Mouse (Mus musculus) midbrain, embryonic 14.5 days (tissue): ENCODE results near the gene Pik3c2a. TPM values are rescaled to one million over a fixed set of nuclear protein-coding genes. Genes with fewer than 3 reads are reported as not detected.

Experiments
- ATAC-seq: fragments of 200-750 bp; cut with Nextera tagmentation; 2 replicates; pipeline ENCODE4 v1.8.0; 2017; ENCODE audit warnings: moderate number of reproducible peaks, moderate library complexity; ENCODE audit not compliant: low FRiP score, low TSS enrichment
- DNase-seq: peaks from one replicate; pipeline ENCODE4 v3.0.0-alpha.2; 2015
- H3K27ac ChIP-seq: fragments of 300-500 bp; sonication (generic); replicated peaks from 2 replicates; pipeline ENCODE4 v1.5.1; 2014; ENCODE audit warnings: mild to moderate bottlenecking, low read depth, low read length, moderate library complexity
- H3K27me3 ChIP-seq: fragments of 300-500 bp; sonication (generic); 2 replicates; pipeline ENCODE4 v1.6.1; 2014; ENCODE audit warnings: low read length, control low read depth, mixed read lengths; ENCODE audit not compliant: control insufficient read depth, insufficient read depth
- H3K36me3 ChIP-seq: fragments of 300-500 bp; sonication (generic); 2 replicates; pipeline ENCODE4 v1.6.1; 2014; ENCODE audit warnings: low read length, control low read depth; ENCODE audit not compliant: control insufficient read depth, insufficient read depth
- H3K4me1 ChIP-seq: fragments of 300-500 bp; sonication (generic); 2 replicates; pipeline ENCODE4 v1.6.1; 2014; ENCODE audit warnings: mild to moderate bottlenecking, antibody characterized with exemption, low read length, control low read depth; ENCODE audit not compliant: control insufficient read depth, insufficient read depth
- H3K4me2 ChIP-seq: fragments of 300-500 bp; sonication (generic); 2 replicates; pipeline ENCODE4 v1.6.1; 2014; ENCODE audit warnings: mild to moderate bottlenecking, low read length, moderate library complexity
- H3K4me3 ChIP-seq: fragments of 300-500 bp; sonication (generic); replicated peaks from 2 replicates; pipeline ENCODE4 v1.5.1; 2014; ENCODE audit warnings: low read depth, low read length
- H3K9ac ChIP-seq: fragments of 300-500 bp; sonication (generic); replicated peaks from 2 replicates; pipeline ENCODE4 v1.6.1; 2014; ENCODE audit warnings: mild to moderate bottlenecking, low read length, moderate library complexity
- H3K9me3 ChIP-seq: fragments of 300-500 bp; sonication (generic); 2 replicates; pipeline ENCODE4 v1.6.1; 2016; ENCODE audit warnings: low read length, control low read depth, mixed read lengths; ENCODE audit not compliant: control insufficient read depth
- WGBS: fragments of 180-500 bp; shearing (Covaris S2); extraction: QIAGEN DNeasy Blood & Tissue Kit; methylation state at CpG from one replicate; pipeline ENCODE4 v1.1.7; 2014; 5-methylcytosine and 5-hydroxymethylcytosine counted together
- polyA plus RNA-seq: library from polyadenylated mRNA; unstranded; fragments of >200 nt; fragmentation: Nextera tagmentation; extraction: Ambion mirVana; gene quantifications from 2 replicates; pipeline ENCODE4 v1.2.1, GENCODE M21; 2014

Pik3c2a gene
- polyA plus RNA-seq = 16.0 and 17.4 TPM in 2 replicates

GRCm38 (mm10) chr7:116443004-116443696 lies at the start of gene Pik3c2a:
Gene Pik3c2a (minus strand): TSS chr7:116443449.
- WGBS = under 1% methylated on average over 72 of the region's 72 CpGs

DNA sequence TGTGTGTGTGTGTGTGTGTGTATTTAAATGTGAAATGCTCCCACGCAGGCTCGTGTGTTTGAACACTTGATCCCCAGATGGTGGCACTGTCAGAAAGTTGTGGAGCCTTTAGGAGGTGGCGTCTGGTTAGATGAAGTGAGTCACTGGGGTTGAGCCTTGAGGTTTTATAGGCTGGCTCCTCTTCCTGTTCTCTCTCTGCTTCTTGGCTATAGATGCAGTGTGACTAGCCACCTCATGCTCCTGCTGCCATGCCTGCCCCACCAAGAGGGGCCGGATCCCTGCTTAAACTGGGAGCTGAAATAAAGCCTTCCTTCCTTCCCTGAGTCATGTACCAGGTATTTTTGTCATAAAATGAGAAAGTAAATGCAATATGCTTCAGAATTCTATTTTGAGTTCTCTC lies 47.9 kb upstream of the Pik3c2a start:
- Histone ChIP-seq H3K4me2 (no peak overlapping the region), H3K4me3 (no peak overlapping the region), H3K27ac (no peak overlapping the region), H3K36me3 (no peaks in the 10 kb centered on the region), H3K9ac (no peak overlapping the region), H3K27me3 (no peaks in the 10 kb centered on the region), H3K9me3 (no peaks in the 10 kb centered on the region), H3K4me1 (no peaks in the 10 kb centered on the region)
- 88% methylated on average over 4 of the region's 4 CpGs for WGBS
- DNase-seq = no peak
- no peak for ATAC-seq

More at GRCm38 (mm10) chr7:116443004-116443696, at the start of gene Pik3c2a:
- Histone ChIP-seq H3K4me3 (peak within 1 kb of the TSS; percentile 91), H3K27ac (peak within 1 kb of the TSS; percentile 93), H3K27me3 (no peaks in the 10 kb centered on the region), H3K4me2 (peak within 1 kb of the TSS; percentile 80), H3K9me3 (no peaks in the 10 kb centered on the region), H3K4me1 (peaks cover 20% of the 10 kb centered on the region), H3K9ac (peak within 1 kb of the TSS; percentile 89), H3K36me3 (no peaks in the 10 kb centered on the region)
- peak; percentile 98 for DNase-seq
- ATAC-seq = peak; percentile 99

DNA sequence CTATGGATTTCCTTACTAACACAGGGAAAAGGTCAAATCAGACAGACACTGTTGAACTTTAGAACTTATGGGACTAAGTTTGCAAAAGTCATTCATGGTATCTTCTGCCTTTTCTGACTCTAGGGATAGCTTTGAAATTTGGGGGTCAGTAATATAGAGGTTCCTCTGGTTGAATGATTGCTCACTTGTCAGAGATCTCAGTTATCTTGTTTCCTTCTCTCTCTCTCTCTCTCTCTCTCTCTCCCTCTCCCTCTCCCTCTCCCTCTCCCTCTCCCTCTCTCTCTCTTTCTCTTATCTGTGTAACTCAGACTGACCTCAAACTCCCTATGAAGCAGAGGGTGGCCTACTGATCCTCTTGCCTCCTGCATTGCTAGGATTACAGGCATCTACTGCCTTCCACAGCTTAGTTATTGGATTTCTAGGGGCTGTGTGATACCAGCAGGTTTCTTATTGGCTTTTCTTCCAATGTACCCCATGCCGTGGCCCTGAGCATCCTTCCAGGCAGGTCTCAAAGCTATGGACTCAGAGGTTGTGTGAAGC lies 41.9 kb upstream of the Pik3c2a start:
- Histone ChIP-seq H3K4me2 (no peak overlapping the region), H3K4me1 (no peaks in the 10 kb centered on the region), H3K36me3 (no peaks in the 10 kb centered on the region), H3K4me3 (no peak overlapping the region), H3K9me3 (no peaks in the 10 kb centered on the region), H3K9ac (no peak overlapping the region), H3K27me3 (no peaks in the 10 kb centered on the region), H3K27ac (no peak overlapping the region)
- 78% methylated on average over 1 of the region's 1 CpGs for WGBS
- DNase-seq (no peak), ATAC-seq (no peak)

DNA sequence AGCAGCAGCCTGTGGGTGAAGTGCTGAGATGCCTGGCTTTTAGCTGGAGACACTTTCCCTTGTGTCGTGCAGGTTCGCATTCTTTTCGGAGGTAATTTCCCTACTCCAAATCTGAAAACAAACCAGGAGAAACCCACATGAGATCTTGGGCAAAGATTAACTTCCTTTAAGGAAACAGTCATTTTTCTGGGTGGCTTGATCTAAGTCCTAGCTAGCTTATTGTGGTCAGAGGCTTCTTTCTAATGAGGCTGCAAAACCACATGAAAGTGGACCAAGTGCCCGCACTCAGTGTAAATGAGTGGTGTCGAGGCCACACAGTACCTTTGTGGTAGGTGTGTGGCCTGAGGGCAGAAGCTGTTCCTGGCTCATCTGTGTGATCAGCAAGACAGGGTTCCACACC lies 41.0 kb upstream of the Pik3c2a start:
- DNase-seq (no peak), ATAC-seq (no peak)
- H3K27ac ChIP-seq = no peak overlapping the region
- H3K4me1 ChIP-seq = no peaks in the 10 kb centered on the region
- WGBS = 89% methylated on average over 5 of the region's 5 CpGs
- H3K4me2 ChIP-seq = no peak overlapping the region
- no peaks in the 10 kb centered on the region for H3K36me3 ChIP-seq
- no peak overlapping the region for H3K9ac ChIP-seq
- H3K4me3 ChIP-seq = no peak overlapping the region
- H3K27me3 ChIP-seq = no peaks in the 10 kb centered on the region
- no peaks in the 10 kb centered on the region for H3K9me3 ChIP-seq

- ATAC-seq (no peak), DNase-seq (no peak)
- no peaks in the 10 kb centered on the region for H3K4me1 ChIP-seq
- H3K9ac ChIP-seq = no peak overlapping the region
- WGBS = 67% methylated on average over 5 of the region's 5 CpGs
- H3K4me2 ChIP-seq = no peak overlapping the region
- H3K36me3 ChIP-seq = no peaks in the 10 kb centered on the region
- H3K27ac ChIP-seq = no peak overlapping the region
- H3K4me3 ChIP-seq = no peak overlapping the region
- no peaks in the 10 kb centered on the region for H3K9me3 ChIP-seq
- H3K27me3 ChIP-seq = no peaks in the 10 kb centered on the region
Observed at GRCm38 (mm10) chr7:116483782-116484181, 40.5 kb upstream of the Pik3c2a start.

- Histone ChIP-seq H3K27me3 (no peaks in the 10 kb centered on the region), H3K4me2 (no peak overlapping the region), H3K36me3 (no peaks in the 10 kb centered on the region), H3K27ac (no peak overlapping the region), H3K9me3 (no peaks in the 10 kb centered on the region), H3K4me1 (no peaks in the 10 kb centered on the region), H3K9ac (no peak overlapping the region), H3K4me3 (no peak overlapping the region)
- ATAC-seq = no peak
- no peak for DNase-seq
- WGBS = 32% methylated on average over 1 of the region's 1 CpGs
Observed at GRCm38 (mm10) chr7:116483106-116483505, 39.9 kb upstream of the Pik3c2a start.

DNA sequence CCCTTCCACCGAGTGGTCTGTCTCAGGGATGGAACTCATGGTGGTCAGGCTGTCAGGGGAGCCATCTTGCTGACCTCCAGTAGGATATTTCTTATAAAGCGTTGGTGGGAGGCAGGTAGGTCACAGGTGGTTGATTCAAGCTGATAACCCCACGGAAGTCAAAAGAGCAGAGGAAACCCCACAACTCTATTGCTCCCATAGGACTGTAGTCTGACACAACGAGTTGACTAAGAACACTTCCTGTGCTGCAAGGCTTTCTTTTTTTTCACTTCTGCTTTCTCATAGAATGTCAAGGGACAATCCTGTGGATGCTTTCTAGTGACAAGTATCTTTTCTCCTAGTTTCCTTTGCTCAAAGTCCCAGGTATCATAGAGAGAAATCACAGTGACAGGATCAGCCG lies 33.0 kb upstream of the Pik3c2a start:
- H3K4me3 ChIP-seq = no peak overlapping the region
- no peak overlapping the region for H3K27ac ChIP-seq
- H3K36me3 ChIP-seq = no peaks in the 10 kb centered on the region
- ATAC-seq (no peak), DNase-seq (no peak)
- H3K9ac ChIP-seq = no peak overlapping the region
- WGBS = 87% methylated on average over 5 of the region's 5 CpGs
- no peaks in the 10 kb centered on the region for H3K9me3 ChIP-seq
- no peak overlapping the region for H3K4me2 ChIP-seq
- H3K4me1 ChIP-seq = no peaks in the 10 kb centered on the region
- H3K27me3 ChIP-seq = no peaks in the 10 kb centered on the region

DNA sequence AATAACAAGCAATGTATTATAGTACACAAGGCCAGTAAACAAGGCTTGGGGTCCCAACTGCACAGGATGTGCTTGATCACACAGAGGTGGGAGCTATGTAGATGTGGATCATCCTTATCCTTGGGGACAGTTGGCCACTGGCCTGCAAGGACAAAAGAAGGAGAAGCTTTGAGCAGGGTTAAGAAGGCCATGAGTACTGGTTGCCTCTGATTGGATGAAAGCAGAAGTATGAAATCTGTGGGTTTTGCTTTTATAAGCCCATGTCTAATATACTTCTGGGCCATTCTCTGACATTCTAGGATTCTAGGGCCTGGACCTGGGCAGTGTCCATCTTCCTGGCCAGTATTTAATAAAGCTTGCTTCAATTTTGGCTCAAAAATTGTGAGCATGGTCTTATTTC lies 32.6 kb upstream of the Pik3c2a start:
- no peak for DNase-seq
- Histone ChIP-seq H3K4me2 (no peak overlapping the region), H3K36me3 (no peaks in the 10 kb centered on the region), H3K4me1 (no peaks in the 10 kb centered on the region), H3K27ac (no peak overlapping the region), H3K9ac (no peak overlapping the region), H3K27me3 (no peaks in the 10 kb centered on the region), H3K4me3 (no peak overlapping the region), H3K9me3 (no peaks in the 10 kb centered on the region)
- ATAC-seq = no peak

DNA sequence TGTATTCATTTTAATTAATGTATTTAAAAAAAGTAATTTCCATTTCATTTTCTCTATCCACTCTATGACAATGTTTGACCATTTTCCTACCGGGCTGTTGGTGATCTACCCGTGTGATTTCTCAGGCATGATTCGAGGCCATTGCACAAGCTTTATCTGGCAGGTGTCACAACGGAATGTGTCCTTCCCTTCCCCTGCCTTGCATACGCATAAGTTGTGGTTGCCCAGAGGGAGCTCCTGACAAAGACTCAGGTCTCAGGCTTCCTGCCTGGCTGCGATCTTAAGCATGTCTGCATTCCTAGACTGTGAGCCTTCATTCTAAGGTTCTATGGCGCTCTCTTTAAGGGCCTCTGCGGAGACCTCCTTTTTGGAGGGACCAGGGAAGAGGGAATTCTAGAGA lies 18.9 kb upstream of the Pik3c2a start:
- DNase-seq (no peak), ATAC-seq (no peak)
- H3K36me3 ChIP-seq = no peaks in the 10 kb centered on the region
- H3K4me2 ChIP-seq = no peak overlapping the region
- no peaks in the 10 kb centered on the region for H3K9me3 ChIP-seq
- H3K27me3 ChIP-seq = no peaks in the 10 kb centered on the region
- no peaks in the 10 kb centered on the region for H3K4me1 ChIP-seq
- no peak overlapping the region for H3K9ac ChIP-seq
- H3K4me3 ChIP-seq = no peak overlapping the region
- no peak overlapping the region for H3K27ac ChIP-seq
- 60% methylated on average over 8 of the region's 8 CpGs for WGBS
